Mouse (Mus musculus) adrenal gland, postnatal 10 days (tissue): ENCODE data around the gene Astn2. TPM values are rescaled to one million over a fixed set of nuclear protein-coding genes. Genes with fewer than 3 reads are reported as not detected.

Experiments used
- DNase-seq: peaks from one replicate; pipeline ENCODE4 v3.0.0; 2021; ENCODE audit warnings: mixed read lengths
- total RNA-seq, 2 experiments: library from RNA; stranded (reverse); gene quantifications; 2 replicates each; pipeline ENCODE4 v1.2.3; 2021

Astn2 gene
- total RNA-seq, 2 experiments from 2014 or later = 2.7 to 3.2 TPM

- DNase-seq = no peak
These were observed 565.6 kb downstream of the Astn2 start for GRCm38 (mm10) chr4:65838781-65839180.

DNA sequence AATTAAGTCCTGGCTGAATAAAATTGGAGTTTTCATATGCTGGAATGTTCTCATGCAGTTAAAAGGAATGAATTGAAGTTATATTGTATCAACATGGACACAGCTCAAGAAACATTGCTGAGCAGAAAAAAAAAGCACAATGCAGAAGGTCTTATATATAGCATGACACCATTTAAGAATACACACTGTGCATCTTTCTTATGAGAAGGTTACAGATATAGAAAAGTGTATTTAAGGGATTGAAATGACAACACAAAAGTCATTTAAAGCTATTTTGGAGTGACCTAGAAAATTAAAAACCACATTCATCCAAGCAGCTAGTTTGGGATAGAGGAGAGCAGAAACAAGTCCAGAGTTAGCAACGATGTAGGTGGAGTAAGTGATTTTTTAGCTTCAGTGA is 571.4 kb downstream of the Astn2 start:
- no peak for DNase-seq

- DNase-seq = no peak
These were observed 572.5 kb downstream of the Astn2 start for GRCm38 (mm10) chr4:65831872-65832271.

- no peak for DNase-seq
These were observed 573.9 kb downstream of the Astn2 start for GRCm38 (mm10) chr4:65830495-65830894.

DNA sequence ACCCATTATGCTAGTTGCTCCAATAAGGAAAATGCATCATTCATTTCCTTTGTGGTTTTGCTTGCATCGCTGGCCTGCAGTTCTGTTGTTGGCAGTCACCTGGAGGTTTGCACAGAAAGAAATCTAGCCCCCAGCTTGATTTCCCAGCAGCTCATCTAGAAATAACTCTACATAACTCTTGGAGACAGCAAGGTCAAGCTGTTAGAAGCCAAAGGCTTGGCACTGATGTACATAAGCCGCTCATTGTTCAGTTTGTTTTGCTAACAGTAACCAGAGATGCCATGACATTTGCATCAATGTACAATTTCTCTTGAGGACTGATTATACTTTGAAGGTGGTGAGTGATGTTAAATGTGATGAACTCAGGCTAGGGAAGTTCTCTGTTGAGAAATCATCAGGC is 583.3 kb downstream of the Astn2 start:
- no peak for DNase-seq

GRCm38 (mm10) chr4:65820236-65820635 is 584.2 kb downstream of the Astn2 start:
- DNase-seq = no peak

DNA sequence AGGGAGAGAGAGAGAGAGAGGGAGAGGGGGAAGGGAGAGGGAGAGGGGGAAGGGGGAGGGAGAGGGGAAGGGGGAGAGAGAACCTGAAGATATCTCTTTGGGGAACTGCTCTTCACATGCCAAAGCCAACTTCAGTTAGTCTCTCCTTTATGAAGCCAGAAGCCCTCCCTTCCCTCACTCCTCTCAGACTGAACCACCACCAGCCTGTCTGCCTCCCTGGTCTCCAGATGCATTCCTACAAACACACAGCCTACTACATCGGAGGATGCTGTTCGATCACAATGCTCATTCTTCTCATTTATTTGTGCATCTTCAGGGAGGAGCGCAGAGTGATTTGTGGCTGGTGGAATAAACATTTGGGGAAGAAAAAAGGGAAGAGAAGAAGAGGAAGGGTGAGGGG is 584.6 kb downstream of the Astn2 start:
- DNase-seq = no peak

DNA sequence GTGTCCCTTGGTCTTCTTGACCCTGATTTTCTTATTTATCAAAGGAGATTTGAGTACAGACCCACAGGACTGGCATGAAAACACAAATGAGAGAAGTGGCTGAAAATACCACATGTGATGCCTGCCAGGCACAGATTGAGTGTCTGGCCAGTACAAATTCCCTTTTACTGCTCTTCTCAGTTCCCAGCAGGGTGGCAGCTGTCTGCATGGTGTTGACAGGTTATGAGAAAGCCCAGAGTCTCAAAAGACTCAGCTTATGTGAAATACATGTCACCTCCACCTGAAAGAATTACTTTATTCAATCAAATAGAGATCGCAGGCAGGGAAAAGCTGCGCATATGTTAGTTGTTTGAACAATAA is 590.3 kb downstream of the Astn2 start:
- no peak for DNase-seq

DNA sequence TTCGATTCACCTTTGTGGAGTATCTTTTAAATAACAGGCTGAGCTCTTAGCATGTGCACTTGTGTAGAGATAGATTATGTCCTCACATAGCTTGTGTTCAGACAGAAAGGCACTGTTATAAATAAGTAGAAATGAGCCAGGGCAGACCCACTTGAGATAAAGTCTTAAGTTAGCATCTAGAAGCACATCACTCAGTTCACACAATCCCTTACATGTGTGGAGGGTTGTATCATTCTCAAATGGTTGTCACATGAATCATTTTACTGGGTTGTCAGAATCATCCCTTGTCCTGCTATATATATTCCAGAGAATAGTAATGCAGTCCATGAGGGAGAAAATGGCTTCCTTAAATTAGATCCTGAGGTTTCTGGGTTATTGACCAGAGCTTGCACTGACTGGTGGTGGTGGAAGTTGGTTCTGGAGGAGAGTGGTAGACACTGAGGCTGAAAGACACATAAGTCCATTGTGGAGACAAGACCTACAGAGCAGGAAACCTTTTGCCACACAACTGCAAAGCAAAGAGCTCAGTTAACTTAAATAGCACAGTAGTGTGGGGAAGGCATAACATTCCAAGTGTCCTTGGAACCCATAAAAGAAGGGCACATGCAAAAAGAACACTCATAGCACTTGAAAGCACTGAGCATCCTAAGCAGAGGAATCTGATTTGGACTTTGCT is 590.8 kb downstream of the Astn2 start:
- no peak for DNase-seq

GRCm38 (mm10) chr4:65807341-65807740 is 597.1 kb downstream of the Astn2 start:
- peak; percentile 2 for DNase-seq

DNA sequence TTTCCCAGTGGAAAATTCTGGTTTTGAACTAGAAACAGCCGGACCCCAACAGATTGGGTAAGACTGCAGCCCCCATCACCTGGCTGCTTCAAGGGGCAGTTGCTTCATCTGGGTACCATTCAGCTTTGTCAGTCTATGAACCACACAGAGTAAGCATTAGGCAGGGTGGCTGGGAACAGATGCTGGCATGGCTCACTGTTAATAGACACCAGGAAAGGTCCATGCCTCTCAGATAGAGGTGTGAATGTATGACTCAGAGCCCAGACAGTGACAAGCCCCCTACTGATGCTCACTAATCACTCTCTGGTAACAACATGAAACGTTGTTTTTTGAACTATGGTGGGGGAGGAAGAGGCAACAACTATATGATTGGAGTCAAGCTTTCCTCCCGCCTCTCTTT is 603.2 kb downstream of the Astn2 start:
- DNase-seq = no peak

DNA sequence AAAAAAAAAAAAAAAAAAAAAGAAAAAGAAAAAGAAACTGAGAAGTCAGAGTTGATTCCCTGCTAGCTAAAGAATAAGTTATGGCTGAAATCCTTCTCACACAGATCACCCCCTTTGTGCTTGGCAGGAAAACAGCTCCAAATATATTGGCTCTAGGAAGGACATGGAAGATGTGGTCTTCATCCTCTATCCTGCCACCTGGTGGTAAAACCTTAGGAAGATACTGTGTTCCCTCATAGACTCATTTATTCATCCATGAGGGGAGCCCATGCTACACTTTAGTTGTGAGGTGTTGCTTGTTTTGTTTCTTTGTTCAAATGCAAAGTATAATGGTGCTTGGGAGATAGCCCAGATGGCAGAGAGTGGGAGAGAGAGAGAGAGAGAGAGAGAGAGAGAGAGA is 613.4 kb downstream of the Astn2 start:
- peak; percentile 10 for DNase-seq

- no peak for DNase-seq
These were observed 630.9 kb downstream of the Astn2 start for GRCm38 (mm10) chr4:65773368-65774010.

- DNase-seq = no peak
These were observed 633.5 kb downstream of the Astn2 start for GRCm38 (mm10) chr4:65770952-65771351.

GRCm38 (mm10) chr4:65767919-65768318 is 636.5 kb downstream of the Astn2 start:
- no peak for DNase-seq

- no peak for DNase-seq
These were observed 637.0 kb downstream of the Astn2 start for GRCm38 (mm10) chr4:65767431-65767830.

- DNase-seq = no peak
These were observed 639.1 kb downstream of the Astn2 start for GRCm38 (mm10) chr4:65765312-65765711.

- no peak for DNase-seq
These were observed 640.1 kb downstream of the Astn2 start for GRCm38 (mm10) chr4:65764275-65764674.

DNA sequence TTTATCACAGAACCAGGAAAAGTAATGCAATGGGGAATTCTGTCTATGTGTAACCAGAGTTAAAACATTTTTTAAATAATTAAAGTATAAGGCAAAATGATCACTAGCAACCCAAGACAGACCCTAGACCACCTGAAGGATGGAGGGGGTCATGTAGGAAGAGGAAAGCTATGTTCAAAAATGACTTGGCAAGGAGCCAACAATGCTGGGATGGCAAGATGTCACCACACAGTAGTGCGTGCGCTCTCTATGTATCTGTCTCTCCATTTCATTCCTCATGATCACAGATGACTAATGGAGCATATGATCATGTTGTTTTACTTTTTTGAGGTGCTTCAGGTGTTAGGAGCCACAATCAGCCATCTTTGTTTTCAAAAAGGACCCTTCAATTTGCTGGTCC is 640.6 kb downstream of the Astn2 start:
- no peak for DNase-seq

DNA sequence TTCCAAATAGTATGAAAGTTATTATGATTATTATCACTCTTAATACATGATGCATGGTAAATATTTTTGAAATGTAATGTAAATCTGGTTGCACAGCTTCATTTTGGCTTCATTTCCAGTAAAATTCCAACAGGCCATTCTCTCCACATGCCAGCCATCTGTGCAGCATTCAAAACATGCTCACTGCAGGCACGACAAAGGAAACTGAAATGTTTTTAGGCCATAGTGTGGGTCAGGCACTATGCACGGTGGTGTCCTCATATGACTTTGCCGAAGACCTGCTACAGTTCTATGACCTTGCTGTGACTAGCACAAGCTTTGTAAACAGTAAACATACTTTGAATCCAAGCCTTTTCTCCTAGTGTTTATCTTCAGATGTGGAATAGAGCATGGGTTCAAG is 642.3 kb downstream of the Astn2 start:
- DNase-seq = no peak

- DNase-seq = no peak
These were observed 642.8 kb downstream of the Astn2 start for GRCm38 (mm10) chr4:65761658-65762057.

GRCm38 (mm10) chr4:65758875-65759201 is 645.6 kb downstream of the Astn2 start:
- DNase-seq = no peak

DNA sequence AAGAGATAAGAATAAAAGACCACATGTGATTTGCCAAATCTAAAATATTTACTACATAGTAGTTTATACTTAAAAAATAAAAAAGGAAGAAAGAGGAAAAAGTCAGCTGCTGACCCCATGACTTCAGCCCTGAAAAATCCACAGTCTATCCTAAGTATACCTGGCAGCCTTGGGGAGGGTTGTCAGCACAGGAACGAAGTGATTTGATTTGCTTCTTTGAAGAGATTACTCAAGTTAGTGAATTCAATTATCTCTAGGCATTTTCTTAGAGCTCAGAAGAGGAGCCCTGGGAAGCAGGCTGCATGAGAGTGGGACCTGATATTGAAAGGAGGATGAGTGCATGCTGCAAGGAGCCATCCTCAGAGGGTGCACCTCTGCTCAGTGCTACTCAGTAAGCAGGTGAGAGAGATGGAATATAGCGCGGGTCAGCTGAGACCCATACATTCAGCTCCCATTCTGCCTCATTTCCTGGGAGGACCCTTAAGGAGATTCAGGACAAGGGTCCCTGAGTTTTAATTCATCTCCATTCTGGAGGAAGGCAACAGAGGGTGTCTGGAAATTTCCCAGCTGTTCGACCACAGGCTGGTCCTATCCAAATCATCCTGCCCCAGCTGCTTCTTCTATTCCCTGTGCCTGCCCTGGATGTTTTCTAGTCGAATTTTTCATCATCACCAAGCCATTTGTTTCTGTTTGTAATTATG is 646.1 kb downstream of the Astn2 start:
- no peak for DNase-seq

- DNase-seq = no peak
These were observed 651.5 kb downstream of the Astn2 start for GRCm38 (mm10) chr4:65752941-65753340.
